ENCODE assay signal across 26 mouse cellular contexts in genomic region chr13:15531568-15531967, GRCm38 (mm10).
A peak's percentile ranks its signal among the peaks of the same experiment; 100 is the strongest.
DNase-seq lines count a peak whose midpoint lies in the region; ATAC-seq lines count a peak whose summit lies in the region.
"Had no signal": no experiment of that assay in that cellular context is flagged by ENCODE, and none has a peak within 500 bp of the region (broad histone marks: within the 10 kb centered on the region; RNA-seq: fewer than 3 reads in every experiment).

No protein-coding gene starts in this region.

- WGBS in embryonic facial prominence, embryonic 15.5 days, result 20% methylated on average over 3 of the region's 3 CpGs
- WGBS in embryonic facial prominence, embryonic 10.5 days, result 50% methylated on average over 3 of the region's 3 CpGs
- 49% methylated on average over 3 of the region's 3 CpGs for WGBS in limb, embryonic 13.5 days
- WGBS in limb, embryonic 10.5 days, result 81% methylated on average over 3 of the region's 3 CpGs
- WGBS in limb, embryonic 15.5 days, result 34% methylated on average over 3 of the region's 3 CpGs
- WGBS in forebrain, embryonic 12.5 days, result 71% methylated on average over 3 of the region's 3 CpGs

- H3K9me3 ChIP-seq in embryonic facial prominence, embryonic 15.5 days (replicated peaks), result no peaks in the 10 kb centered on the region
- H3K9me3 ChIP-seq in embryonic facial prominence, embryonic 10.5 days, result no peaks in the 10 kb centered on the region
- no peaks in the 10 kb centered on the region for H3K9me3 ChIP-seq in limb, embryonic 13.5 days
- H3K9me3 ChIP-seq in limb, embryonic 10.5 days (replicated peaks), result no peaks in the 10 kb centered on the region
- no peaks in the 10 kb centered on the region for H3K9me3 ChIP-seq in limb, embryonic 15.5 days
- H3K9me3 ChIP-seq in forebrain, embryonic 12.5 days, result no peaks in the 10 kb centered on the region
- H3K9me3 ChIP-seq: embryonic facial prominence, embryonic 13.5 days; forebrain, embryonic 10.5 days; forebrain, embryonic 13.5 days; forebrain, embryonic 15.5 days; G1E had no signal

- no peak overlapping the region for H3K4me3 ChIP-seq in embryonic facial prominence, embryonic 15.5 days (replicated peaks)
- H3K4me3 ChIP-seq in embryonic facial prominence, embryonic 10.5 days, result no peak overlapping the region
- no peak overlapping the region for H3K4me3 ChIP-seq in limb, embryonic 13.5 days
- no peak overlapping the region for H3K4me3 ChIP-seq in limb, embryonic 10.5 days
- H3K4me3 ChIP-seq in limb, embryonic 15.5 days, result no peak overlapping the region
- H3K4me3 ChIP-seq in forebrain, embryonic 12.5 days (replicated peaks), result no peak overlapping the region
- H3K4me3 ChIP-seq: embryonic facial prominence, embryonic 13.5 days; erythroblast, embryonic 14.5 days; forebrain, embryonic 10.5 days; forebrain, embryonic 13.5 days; forebrain, embryonic 15.5 days had no signal

- no peaks in the 10 kb centered on the region for H3K36me3 ChIP-seq in embryonic facial prominence, embryonic 15.5 days
- H3K36me3 ChIP-seq in embryonic facial prominence, embryonic 10.5 days (replicated peaks), result peaks cover 7% of the 10 kb centered on the region; the same call in 1 of the 2 replicates
- no peaks in the 10 kb centered on the region for H3K36me3 ChIP-seq in limb, embryonic 13.5 days
- peaks cover 10% of the 10 kb centered on the region; the same call in 1 of the 2 replicates for H3K36me3 ChIP-seq in limb, embryonic 10.5 days
- H3K36me3 ChIP-seq in limb, embryonic 15.5 days, result no peaks in the 10 kb centered on the region
- no peaks in the 10 kb centered on the region for H3K36me3 ChIP-seq in forebrain, embryonic 12.5 days (replicated peaks)
- H3K36me3 ChIP-seq: embryonic facial prominence, embryonic 13.5 days; forebrain, embryonic 15.5 days; G1E had no signal

- no peak for DNase-seq in embryonic facial prominence, embryonic 10.5 days (ENCODE audit: low spot score)
- no peak for DNase-seq in limb, embryonic 10.5 days (ENCODE audit: low spot score)
- DNase-seq: adrenal gland, adult 8-10 months; adrenal gland, postnatal 14 days; adrenal gland, postnatal 36 days; B cell, adult 2 months; cerebellum, adult 11-12 months; cerebellum, adult 2 months; cerebellum, adult 9-10 months; cerebellum, postnatal 10 days; cerebellum, postnatal 25 days; forebrain, postnatal 0 days had no signal

- H3K9ac ChIP-seq in embryonic facial prominence, embryonic 15.5 days, result no peak overlapping the region
- H3K9ac ChIP-seq in limb, embryonic 13.5 days, result no peak overlapping the region
- no peak overlapping the region for H3K9ac ChIP-seq in limb, embryonic 15.5 days
- no peak overlapping the region for H3K9ac ChIP-seq in forebrain, embryonic 12.5 days
- H3K9ac ChIP-seq: embryonic facial prominence, embryonic 13.5 days; forebrain, embryonic 13.5 days; forebrain, embryonic 15.5 days; forebrain, postnatal 0 days had no signal

- H3K27me3 ChIP-seq in embryonic facial prominence, embryonic 15.5 days, result no peaks in the 10 kb centered on the region
- no peaks in the 10 kb centered on the region for H3K27me3 ChIP-seq in embryonic facial prominence, embryonic 10.5 days (replicated peaks; ENCODE audit: low read depth, poor library complexity, severe bottlenecking)
- no peaks in the 10 kb centered on the region for H3K27me3 ChIP-seq in limb, embryonic 13.5 days
- H3K27me3 ChIP-seq in limb, embryonic 10.5 days (ENCODE audit: low read depth, poor library complexity, severe bottlenecking), result no peaks in the 10 kb centered on the region
- no peaks in the 10 kb centered on the region for H3K27me3 ChIP-seq in limb, embryonic 15.5 days
- no peaks in the 10 kb centered on the region for H3K27me3 ChIP-seq in forebrain, embryonic 12.5 days
- H3K27me3 ChIP-seq: CH12.LX; embryonic facial prominence, embryonic 13.5 days; forebrain, embryonic 13.5 days; forebrain, embryonic 15.5 days; Patski had no signal

- ATAC-seq in embryonic facial prominence, embryonic 15.5 days (ENCODE audit: insufficient number of reproducible peaks, low FRiP score, low TSS enrichment, low read depth), result peak; percentile 63; the same call in 1 of the 2 replicates
- no peak; the same call in 1 of the 2 replicates for ATAC-seq in limb, embryonic 13.5 days (ENCODE audit: low FRiP score, low read depth)
- ATAC-seq in limb, embryonic 15.5 days (ENCODE audit: insufficient number of reproducible peaks, low FRiP score, low TSS enrichment, low read depth), result peak; percentile 52; the same call in 1 of the 2 replicates
- ATAC-seq in forebrain, embryonic 12.5 days (ENCODE audit: low FRiP score), result no peak
- ATAC-seq: activated CD4-positive, CD25-positive, alpha-beta regulatory T cell, adult 4 months; CD4-positive, CD25-positive, alpha-beta regulatory T cell, adult 4 months; forebrain, embryonic 13.5 days; forebrain, embryonic 15.5 days; forebrain, postnatal 0 days; Patski had no signal

- H3K4me1 ChIP-seq in embryonic facial prominence, embryonic 15.5 days, result peaks cover 7% of the 10 kb centered on the region
- no peaks in the 10 kb centered on the region for H3K4me1 ChIP-seq in embryonic facial prominence, embryonic 10.5 days
- H3K4me1 ChIP-seq in limb, embryonic 13.5 days, result peaks cover 22% of the 10 kb centered on the region
- peaks cover 3% of the 10 kb centered on the region; the same call in 1 of the 2 replicates for H3K4me1 ChIP-seq in limb, embryonic 10.5 days
- H3K4me1 ChIP-seq in limb, embryonic 15.5 days, result peaks cover 10% of the 10 kb centered on the region; the same call in 1 of the 2 replicates
- H3K4me1 ChIP-seq in forebrain, embryonic 12.5 days, result no peaks in the 10 kb centered on the region
- H3K4me1 ChIP-seq: forebrain, embryonic 15.5 days had no signal

- no peak overlapping the region for H3K4me2 ChIP-seq in embryonic facial prominence, embryonic 15.5 days (replicated peaks)
- H3K4me2 ChIP-seq in limb, embryonic 13.5 days (replicated peaks), result no peak overlapping the region
- no peak overlapping the region for H3K4me2 ChIP-seq in limb, embryonic 15.5 days
- H3K4me2 ChIP-seq in forebrain, embryonic 12.5 days, result no peak overlapping the region
- H3K4me2 ChIP-seq: embryonic facial prominence, embryonic 13.5 days; forebrain, embryonic 13.5 days; forebrain, embryonic 15.5 days had no signal

- H3K27ac ChIP-seq in embryonic facial prominence, embryonic 15.5 days (replicated peaks), result peak overlapping the region; percentile 48; the same call in 1 of the 2 replicates
- no peak overlapping the region for H3K27ac ChIP-seq in embryonic facial prominence, embryonic 10.5 days (replicated peaks)
- H3K27ac ChIP-seq in limb, embryonic 13.5 days, result peak overlapping the region; percentile 22; the same call in 1 of the 2 replicates
- no peak overlapping the region for H3K27ac ChIP-seq in limb, embryonic 10.5 days
- no peak overlapping the region for H3K27ac ChIP-seq in limb, embryonic 15.5 days
- no peak overlapping the region for H3K27ac ChIP-seq in forebrain, embryonic 12.5 days
- H3K27ac ChIP-seq: embryonic facial prominence, embryonic 13.5 days; forebrain, embryonic 10.5 days; forebrain, embryonic 13.5 days; forebrain, embryonic 15.5 days had no signal

Comparison
In these comparisons a context has a peak if more than half of its experiments do, and no peak if none do; other contexts are left out.
1. ATAC-seq: peak in embryonic facial prominence, embryonic 15.5 days (single experiment) and limb, embryonic 15.5 days (single experiment); none in limb, embryonic 13.5 days (single experiment) and forebrain, embryonic 12.5 days (single experiment).
2. H3K27ac ChIP-seq: peak in embryonic facial prominence, embryonic 15.5 days (single experiment) and limb, embryonic 13.5 days (single experiment); none in embryonic facial prominence, embryonic 10.5 days (single experiment), limb, embryonic 10.5 days (single experiment), limb, embryonic 15.5 days (single experiment) and forebrain, embryonic 12.5 days (single experiment).